Mouse (Mus musculus) testis, adult 2 months (tissue): ENCODE results near the gene Arsj. TPM values are rescaled to one million over a fixed set of nuclear protein-coding genes. Genes with fewer than 3 reads are reported as not detected.

Experiments
- H3K27ac ChIP-seq: fragments of 200-500 bp; 2 replicates; pipeline ENCODE4 v1.5.1; 2012; ENCODE audit warnings: low read depth, low read length; ENCODE audit not compliant: control insufficient read depth, insufficient read depth
- H3K27me3 ChIP-seq: fragments of 200-500 bp; 2 replicates; pipeline ENCODE4 v1.6.1; 2012; ENCODE audit warnings: mild to moderate bottlenecking, low read length, moderate library complexity; ENCODE audit not compliant: control insufficient read depth, insufficient read depth
- H3K36me3 ChIP-seq: fragments of 200-500 bp; 2 replicates; pipeline ENCODE4 v1.6.1; 2012; ENCODE audit warnings: mild to moderate bottlenecking, low read length; ENCODE audit not compliant: control insufficient read depth, insufficient read depth
- H3K4me1 ChIP-seq: fragments of 200-500 bp; 2 replicates; pipeline ENCODE4 v1.6.1; 2012; ENCODE audit warnings: low read length; ENCODE audit not compliant: control insufficient read depth, insufficient read depth
- H3K4me3 ChIP-seq: fragments of 200-500 bp; 2 replicates; pipeline ENCODE4 v1.5.1; 2012; ENCODE audit warnings: low read depth, mild to moderate bottlenecking, low read length, moderate library complexity, mixed read lengths; ENCODE audit not compliant: control insufficient read depth
- CTCF ChIP-seq: fragments of 200-500 bp; IDR thresholded peaks from 2 replicates; pipeline ENCODE4 v1.5.1; 2012; ENCODE audit warnings: low read depth, mild to moderate bottlenecking, inconsistent platforms, low read length, moderate library complexity; ENCODE audit not compliant: control insufficient read depth, insufficient read depth, insufficient replicate concordance
- POLR2A ChIP-seq: fragments of 200-500 bp; IDR thresholded peaks from 2 replicates; pipeline ENCODE4 v1.6.1; 2012; ENCODE audit warnings: low read depth, mild to moderate bottlenecking, inconsistent platforms, low read length, moderate library complexity; ENCODE audit not compliant: control insufficient read depth
- polyA plus RNA-seq: library from polyadenylated mRNA; depleted of rRNA; stranded (reverse); fragments of >200 nt; gene quantifications from 2 replicates; pipeline ENCODE4 v1.2.3, GENCODE M21; 2012

The Arsj gene
- polyA plus RNA-seq, 1 experiment, result not detected

- no peak overlapping the region for H3K27ac ChIP-seq
- no peaks in the 10 kb centered on the region for H3K36me3 ChIP-seq
- no peaks in the 10 kb centered on the region for H3K27me3 ChIP-seq
- H3K4me3 ChIP-seq, result no peak overlapping the region
- TF ChIP-seq POLR2A (no peak), CTCF (no peak)
- H3K4me1 ChIP-seq, result peaks cover 10% of the 10 kb centered on the region
These were observed 3.7 kb upstream of the Arsj start for GRCm38 (mm10) chr3:126359760-126360159.

DNA sequence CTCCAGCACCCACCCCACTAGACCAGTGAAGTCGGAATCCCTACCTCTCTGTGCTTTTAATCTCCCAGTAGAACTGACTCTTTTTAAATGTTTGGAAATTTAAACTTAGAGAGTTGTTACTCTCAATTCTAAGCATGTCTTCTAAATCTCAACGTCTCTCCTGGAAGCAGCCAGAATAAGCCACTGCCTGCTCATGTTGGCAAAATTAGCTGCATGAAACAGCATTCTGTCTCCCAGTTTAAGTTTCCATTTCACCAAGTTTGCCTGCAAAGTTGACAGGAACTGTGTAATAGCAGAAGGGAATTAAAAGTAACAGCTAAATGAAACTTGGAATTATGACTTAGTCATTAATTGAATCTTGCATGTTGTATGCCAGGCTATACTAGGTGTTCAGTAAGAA is 1.1 kb upstream of the Arsj start:
- no peak for TF ChIP-seq CTCF
- TF ChIP-seq POLR2A, result no peak
- Histone ChIP-seq H3K4me1 (peaks cover 10% of the 10 kb centered on the region), H3K4me3 (no peak overlapping the region), H3K27ac (no peak overlapping the region), H3K27me3 (no peaks in the 10 kb centered on the region), H3K36me3 (no peaks in the 10 kb centered on the region)

DNA sequence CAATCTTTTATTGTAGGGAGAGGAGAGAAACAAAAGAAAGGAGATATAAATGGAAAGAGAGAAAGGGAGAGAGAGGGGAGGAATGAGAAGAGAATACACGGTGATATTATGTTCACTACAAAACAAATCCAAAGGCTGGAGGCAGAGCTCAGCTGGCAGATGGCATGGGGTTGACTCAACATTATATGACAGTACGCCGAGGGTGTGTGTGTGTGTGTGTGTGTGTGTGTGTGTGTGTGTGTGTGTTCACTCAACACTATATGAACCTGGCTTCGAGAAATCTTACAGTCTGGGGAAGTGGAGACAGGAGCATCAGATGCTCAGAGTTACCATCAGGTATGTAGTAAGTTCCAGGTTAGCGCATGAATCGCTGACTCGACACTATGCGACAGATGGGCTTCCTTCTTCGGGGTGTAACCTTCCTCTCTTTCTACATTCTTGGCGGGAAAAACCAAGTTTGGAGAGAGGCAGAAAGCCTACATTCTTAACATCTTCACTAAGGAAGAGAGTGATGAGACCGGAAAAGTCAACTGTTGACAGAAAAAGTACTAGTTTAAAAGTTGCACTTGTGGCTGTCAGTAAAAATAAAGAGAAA is 456 bp upstream of the Arsj start:
- Histone ChIP-seq H3K4me3 (no peak overlapping the region), H3K27me3 (no peaks in the 10 kb centered on the region), H3K4me1 (peaks cover 10% of the 10 kb centered on the region), H3K27ac (no peak overlapping the region), H3K36me3 (no peaks in the 10 kb centered on the region)
- TF ChIP-seq POLR2A (no peak), CTCF (no peak)

DNA sequence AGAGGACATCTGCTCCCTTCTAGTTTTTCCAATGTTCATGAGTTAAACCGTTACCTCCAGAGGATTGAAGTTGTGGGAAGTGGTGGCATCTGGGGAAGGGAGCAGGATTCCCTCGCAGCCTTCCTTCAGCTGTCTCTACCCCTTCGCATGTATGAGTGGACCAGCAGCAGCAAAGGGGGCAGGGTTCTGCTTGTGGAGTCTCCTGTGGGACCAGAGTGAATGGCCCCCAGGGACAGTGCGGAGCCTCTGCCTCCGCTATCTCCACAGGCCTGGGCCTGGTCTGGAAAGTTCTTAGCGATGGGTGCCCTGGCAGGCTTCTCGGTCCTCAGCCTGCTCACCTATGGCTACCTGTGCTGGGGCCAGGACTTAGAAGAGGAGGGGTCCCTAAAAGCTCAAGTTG is 1.1 kb downstream of the Arsj start:
- H3K4me1 ChIP-seq, result peaks cover 10% of the 10 kb centered on the region
- no peak overlapping the region for H3K4me3 ChIP-seq
- H3K27ac ChIP-seq, result no peak overlapping the region
- TF ChIP-seq POLR2A (no peak), CTCF (no peak)
- H3K27me3 ChIP-seq, result no peaks in the 10 kb centered on the region
- H3K36me3 ChIP-seq, result no peaks in the 10 kb centered on the region

- Histone ChIP-seq H3K4me1 (no peaks in the 10 kb centered on the region), H3K4me3 (no peak overlapping the region)
- TF ChIP-seq CTCF (no peak), POLR2A (no peak)
These were observed 7.1 kb downstream of the Arsj start for GRCm38 (mm10) chr3:126370571-126370970.

GRCm38 (mm10) chr3:126372815-126373545 is 9.5 kb downstream of the Arsj start:
- no peak for TF ChIP-seq CTCF
- no peak for TF ChIP-seq POLR2A
- no peaks in the 10 kb centered on the region for H3K4me1 ChIP-seq
- H3K4me3 ChIP-seq, result no peak overlapping the region
- no peaks in the 10 kb centered on the region for H3K36me3 ChIP-seq
- H3K27me3 ChIP-seq, result no peaks in the 10 kb centered on the region
- no peak overlapping the region for H3K27ac ChIP-seq

More at GRCm38 (mm10) chr3:126370571-126370970, 7.1 kb downstream of the Arsj start:
- H3K27me3 ChIP-seq, result no peaks in the 10 kb centered on the region
- no peak overlapping the region for H3K27ac ChIP-seq
- no peaks in the 10 kb centered on the region for H3K36me3 ChIP-seq

GRCm38 (mm10) chr3:126373721-126374120 is 10.2 kb downstream of the Arsj start:
- no peaks in the 10 kb centered on the region for H3K36me3 ChIP-seq
- no peaks in the 10 kb centered on the region for H3K4me1 ChIP-seq
- no peak overlapping the region for H3K27ac ChIP-seq
- H3K27me3 ChIP-seq, result no peaks in the 10 kb centered on the region
- H3K4me3 ChIP-seq, result no peak overlapping the region
- TF ChIP-seq CTCF (no peak), POLR2A (no peak)

GRCm38 (mm10) chr3:126379252-126379651 is 15.8 kb downstream of the Arsj start:
- Histone ChIP-seq H3K27me3 (no peaks in the 10 kb centered on the region), H3K27ac (no peak overlapping the region), H3K36me3 (no peaks in the 10 kb centered on the region), H3K4me3 (no peak overlapping the region), H3K4me1 (no peaks in the 10 kb centered on the region)
- no peak for TF ChIP-seq POLR2A
- no peak for TF ChIP-seq CTCF
